Comparison of ENCODE assay signal across 9 mouse cellular contexts in the genomic region with DNA sequence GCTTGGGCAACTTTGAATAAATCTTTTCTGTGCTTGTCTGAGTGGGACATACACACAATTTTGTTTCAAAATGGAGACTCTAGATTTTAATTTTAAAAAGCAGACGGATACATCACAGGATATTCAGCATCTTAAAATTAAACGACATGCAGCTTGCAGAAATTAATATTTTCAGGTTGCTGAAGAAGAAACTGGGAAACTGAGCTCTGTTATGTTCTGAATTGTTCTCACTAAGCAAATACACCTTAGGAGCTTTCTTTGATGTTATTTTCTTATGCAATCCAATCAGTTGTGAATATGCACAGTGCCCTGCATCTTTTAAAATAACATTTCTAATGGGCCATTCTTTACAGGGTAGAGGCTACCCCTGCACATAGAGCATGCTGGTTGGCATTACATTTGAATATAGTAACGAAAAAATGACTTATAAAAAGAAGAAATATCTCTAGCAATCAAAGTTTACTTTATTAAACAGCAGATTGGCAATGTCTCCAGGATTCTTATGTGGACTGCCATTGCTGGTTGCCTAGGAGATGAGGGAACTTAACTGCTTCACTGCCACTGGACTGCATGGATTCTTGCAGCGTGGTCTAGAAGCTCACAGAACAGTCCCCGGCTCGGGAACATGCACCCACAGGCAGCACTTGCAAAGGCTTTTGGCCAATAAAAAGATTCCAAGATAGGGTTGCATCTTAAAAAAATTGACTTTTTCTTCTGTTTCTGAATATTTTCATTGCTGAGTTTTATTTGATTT.
A peak's percentile ranks its signal among the peaks of the same experiment; 100 is the strongest.
DNase-seq lines count a peak whose midpoint lies in the region; ATAC-seq and TF ChIP-seq lines count a peak whose summit lies in the region.
"Had no signal": no experiment of that assay in that cellular context is flagged by ENCODE, and none has a peak within 500 bp of the region (broad histone marks: within the 10 kb centered on the region; RNA-seq: fewer than 3 reads in every experiment).

No protein-coding gene starts in this region.

- DNase-seq in heart, adult 2 months: no peak
- DNase-seq in embryo, embryonic 9.5 days (ENCODE audit: extremely low spot score): peak; percentile 19
- peak; percentile 73 for DNase-seq in hindbrain, postnatal 0 days (ENCODE audit: low spot score)
- peak; percentile 71 for DNase-seq in midbrain, postnatal 0 days (ENCODE audit: low spot score)
- no peak for DNase-seq in right cerebral cortex, adult 18-20 months
- no peak for DNase-seq in c-Kit-positive CD71-positive TER-119-positive erythroid progenitor cells, embryonic 14.5 days (ENCODE audit: low spot score)
- DNase-seq: lung, adult 2 months had no signal

- no peaks in the 10 kb centered on the region for H3K36me3 ChIP-seq in heart, embryonic 15.5 days
- H3K36me3 ChIP-seq in heart, adult 2 months (ENCODE audit: control insufficient read depth, insufficient read depth, low read length): no peaks in the 10 kb centered on the region
- no peaks in the 10 kb centered on the region for H3K36me3 ChIP-seq in hindbrain, postnatal 0 days (ENCODE audit: insufficient read depth, low read length)
- no peaks in the 10 kb centered on the region for H3K36me3 ChIP-seq in midbrain, postnatal 0 days (ENCODE audit: insufficient read depth, low read length)

- no peak overlapping the region; the same call in 1 of the 2 replicates for H3K27ac ChIP-seq in heart, embryonic 15.5 days
- H3K27ac ChIP-seq in heart, adult 2 months: no peak overlapping the region
- H3K27ac ChIP-seq in hindbrain, postnatal 0 days: peak overlapping the region; percentile 93
- H3K27ac ChIP-seq in midbrain, postnatal 0 days (ENCODE audit: low read depth, low read length): peak overlapping the region; percentile 94

- H3K9me3 ChIP-seq in heart, embryonic 15.5 days (replicated peaks): no peaks in the 10 kb centered on the region
- H3K9me3 ChIP-seq in hindbrain, postnatal 0 days (ENCODE audit: low read length): no peaks in the 10 kb centered on the region
- no peaks in the 10 kb centered on the region for H3K9me3 ChIP-seq in midbrain, postnatal 0 days (ENCODE audit: low read length)

- H3K79me2 ChIP-seq in heart, adult 2 months (replicated peaks; ENCODE audit: control insufficient read depth, insufficient read depth, low read length): no peaks in the 10 kb centered on the region

- TF ChIP-seq CTCF in heart, adult 2 months (IDR thresholded peaks at IDR 0.05): no peak
- no peak for TF ChIP-seq CTCF in hindbrain, postnatal 0 days (IDR thresholded peaks at IDR 0.05; ENCODE audit: low read depth)
- no peak for TF ChIP-seq CTCF in midbrain, postnatal 0 days (IDR thresholded peaks at IDR 0.05)

- no peak for ATAC-seq in heart, embryonic 15.5 days (replicated peaks; ENCODE audit: insufficient number of reproducible peaks, insufficient read depth, low FRiP score, low read depth)
- ATAC-seq in hindbrain, postnatal 0 days: no peak
- ATAC-seq in midbrain, postnatal 0 days (ENCODE audit: low FRiP score): no peak
- ATAC-seq in inflammation-experienced regulatory T-cells, adult 6 months: no peak

- peak overlapping the region; percentile 66 for H3K4me2 ChIP-seq in heart, embryonic 15.5 days
- peak overlapping the region; percentile 55 for H3K4me2 ChIP-seq in hindbrain, postnatal 0 days (ENCODE audit: low read depth, low read length)
- H3K4me2 ChIP-seq in midbrain, postnatal 0 days (ENCODE audit: low read depth, low read length, poor library complexity, severe bottlenecking): peak overlapping the region; percentile 43

- H3K4me1 ChIP-seq in heart, embryonic 15.5 days (replicated peaks): peaks cover 23% of the 10 kb centered on the region
- H3K4me1 ChIP-seq in heart, adult 2 months (ENCODE audit: control insufficient read depth, insufficient read depth, low read length): no peaks in the 10 kb centered on the region
- peaks cover 33% of the 10 kb centered on the region for H3K4me1 ChIP-seq in hindbrain, postnatal 0 days (ENCODE audit: insufficient read depth, low read length)
- H3K4me1 ChIP-seq in midbrain, postnatal 0 days (ENCODE audit: insufficient read depth, low read length): peaks cover 17% of the 10 kb centered on the region

- no peak for TF ChIP-seq EP300 in heart, adult 2 months (IDR thresholded peaks at IDR 0.05; ENCODE audit: insufficient read depth, low read depth, low read length)

- 0 out of 2 replicates have a peak overlapping the region, but pooled peaks have one; percentile 41 for H3K9ac ChIP-seq in heart, embryonic 15.5 days
- no peak overlapping the region for H3K9ac ChIP-seq in heart, adult 2 months (ENCODE audit: low read depth, low read length)
- peak overlapping the region; percentile 51 for H3K9ac ChIP-seq in hindbrain, postnatal 0 days (replicated peaks; ENCODE audit: low read length)
- peak overlapping the region; percentile 57 for H3K9ac ChIP-seq in midbrain, postnatal 0 days (replicated peaks; ENCODE audit: low read length, poor library complexity, severe bottlenecking)

- H3K4me3 ChIP-seq in heart, embryonic 15.5 days: peak overlapping the region; percentile 46; the same call in 1 of the 2 replicates
- H3K4me3 ChIP-seq in heart, adult 2 months: no peak overlapping the region
- peak overlapping the region; percentile 24 for H3K4me3 ChIP-seq in hindbrain, postnatal 0 days (ENCODE audit: low read length)
- H3K4me3 ChIP-seq in midbrain, postnatal 0 days (ENCODE audit: low read depth, low read length): no peak overlapping the region

- TF ChIP-seq POLR2A in heart, adult 2 months (IDR thresholded peaks at IDR 0.05; ENCODE audit: insufficient read depth, low read depth, low read length): no peak

- intact Hi-C loops in heart, adult 2 months (cut with DNase I): no loop called here

- WGBS in heart, embryonic 15.5 days: 80% methylated on average over 6 of the region's 6 CpGs
- 89% methylated on average over 6 of the region's 6 CpGs for WGBS in heart, adult 2 months
- 20% methylated on average over 6 of the region's 6 CpGs for WGBS in hindbrain, postnatal 0 days
- WGBS in midbrain, postnatal 0 days: 10% methylated on average over 6 of the region's 6 CpGs

- no peaks in the 10 kb centered on the region for H3K27me3 ChIP-seq in heart, embryonic 15.5 days
- no peaks in the 10 kb centered on the region for H3K27me3 ChIP-seq in heart, adult 2 months (ENCODE audit: control insufficient read depth, insufficient read depth, low read length)
- no peaks in the 10 kb centered on the region for H3K27me3 ChIP-seq in hindbrain, postnatal 0 days (ENCODE audit: insufficient read depth, low read length)
- no peaks in the 10 kb centered on the region for H3K27me3 ChIP-seq in midbrain, postnatal 0 days (ENCODE audit: insufficient read depth, low read length)

Comparison
In these comparisons a context has a peak if more than half of its experiments do, and no peak if none do; other contexts are left out.
1. H3K4me3 ChIP-seq: peak in heart, embryonic 15.5 days (single experiment) and hindbrain, postnatal 0 days (single experiment); none in heart, adult 2 months (single experiment) and midbrain, postnatal 0 days (single experiment).
2. H3K27ac ChIP-seq: peak in hindbrain, postnatal 0 days (single experiment) and midbrain, postnatal 0 days (single experiment); none in heart, embryonic 15.5 days (single experiment) and heart, adult 2 months (single experiment).
3. DNase-seq: peak in embryo, embryonic 9.5 days (single experiment), hindbrain, postnatal 0 days (single experiment) and midbrain, postnatal 0 days (single experiment); none in heart, adult 2 months (0 of 2), right cerebral cortex, adult 18-20 months (single experiment) and c-Kit-positive CD71-positive TER-119-positive erythroid progenitor cells, embryonic 14.5 days (single experiment).
4. Peak in every context shown above with its lines, with median percentiles within 50 percentile points of each other: H3K4me2 ChIP-seq.